Mouse (Mus musculus) macrophage (primary cell): ENCODE results near the gene Alox5. TPM values are rescaled to one million over a fixed set of nuclear protein-coding genes. Genes with fewer than 3 reads are reported as not detected.

Experiments
- polyA plus RNA-seq: library from polyadenylated mRNA; stranded (reverse); fragments of 250-400 nt; gene quantifications from 3 replicates; pipeline ENCODE4 v1.2.4, GENCODE M21; 2018; ENCODE audit warnings: inconsistent platforms

Gene Alox5
- polyA plus RNA-seq, 1 experiment from 2014 or later = 0.86 TPM

Other genes with a start within 250 kb of the Alox5 start
- gene Zfand4, start 197.0 kb downstream of the Alox5 start, polyA plus RNA-seq = 1.9 to 2.8 TPM (median 2.6 TPM) in 3 replicates
- 51.2 to 63.6 TPM (median 59.1 TPM) in 3 replicates for gene March8, start 123.2 kb downstream of the Alox5 start, polyA plus RNA-seq
- gene Olfr211, start 27.9 kb upstream of the Alox5 start, polyA plus RNA-seq = not detected in 3 replicates
- gene Olfr212, start 45.3 kb upstream of the Alox5 start, polyA plus RNA-seq = not detected in 3 replicates
- gene Olfr213, start 77.3 kb upstream of the Alox5 start, polyA plus RNA-seq = not detected in 3 replicates
- gene Gm5580, start 90.0 kb upstream of the Alox5 start, polyA plus RNA-seq = 0.33 TPM in 1 of 3 replicates, not detected in the others
- gene Olfr214, start 93.1 kb upstream of the Alox5 start, polyA plus RNA-seq = not detected in 3 replicates
- not detected in 3 replicates for gene Olfr215, start 123.0 kb upstream of the Alox5 start, polyA plus RNA-seq
- 14.8 to 18.3 TPM (median 15.1 TPM) in 3 replicates for gene Zfp422, start 167.8 kb upstream of the Alox5 start, polyA plus RNA-seq
- 0.10 TPM in 1 of 3 replicates, not detected in the others for gene Depp1, start 189.4 kb upstream of the Alox5 start, polyA plus RNA-seq
- 48.6 to 217 TPM (median 138 TPM) in 3 replicates for gene Rassf4, start 212.8 kb upstream of the Alox5 start, polyA plus RNA-seq